Mouse (Mus musculus): ENCODE measurements around the gene Plekho2. TPM values are rescaled to one million over a fixed set of nuclear protein-coding genes. Genes with fewer than 3 reads are reported as not detected.

The Plekho2 gene
- polyA plus RNA-seq, 1 experiment = 14.6 TPM

DNA sequence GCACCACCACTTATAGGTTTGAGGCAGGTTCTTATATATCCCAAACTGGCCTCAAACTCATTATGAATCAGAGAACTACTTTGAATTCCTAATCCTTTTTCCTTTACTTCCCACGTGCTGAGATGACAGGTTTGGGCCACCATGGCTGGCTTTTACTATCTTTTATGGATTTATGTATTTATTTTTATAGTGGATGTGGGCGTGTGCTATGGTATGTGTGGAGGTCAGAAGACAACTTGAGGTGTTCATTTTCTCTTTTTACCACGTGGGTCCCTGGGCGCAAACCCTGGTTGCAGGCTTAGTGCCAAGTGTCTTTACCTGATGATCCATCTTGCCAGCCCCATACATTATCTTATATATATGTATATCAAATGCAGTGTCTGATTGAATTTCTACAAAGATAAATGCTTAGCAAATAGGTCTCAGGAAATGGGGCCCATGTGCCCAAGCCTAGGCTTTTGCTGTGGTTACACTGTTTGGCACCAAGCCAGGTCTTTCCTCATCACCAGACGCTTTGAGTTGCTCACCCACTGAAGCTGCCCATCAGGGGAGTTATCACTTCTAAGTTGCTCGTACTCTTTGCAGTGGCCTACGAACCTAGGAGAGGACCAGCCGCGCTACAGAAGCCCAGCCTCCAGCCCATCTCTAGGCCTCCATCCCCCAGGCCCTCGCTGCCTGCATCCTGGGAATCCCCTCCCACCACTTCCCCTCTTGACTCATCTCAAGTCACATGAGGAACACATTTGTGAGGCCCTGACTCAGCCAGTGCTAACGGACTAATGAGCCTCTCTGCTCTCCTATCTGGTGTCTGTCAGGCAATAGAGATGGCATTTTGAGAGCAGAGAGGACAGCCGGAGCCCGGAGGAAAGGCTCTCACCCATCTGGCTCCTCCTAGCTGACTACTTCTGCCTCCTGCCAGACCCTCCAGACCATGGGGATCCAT, 38.4 kb downstream of the Plekho2 start:
- no peak overlapping the region for H3ac ChIP-seq (ENCODE audit: control insufficient read depth, insufficient read length)
- H3K79me2 ChIP-seq (ENCODE audit: control insufficient read depth, insufficient read depth) = no peaks in the 10 kb centered on the region
- H3K27me3 ChIP-seq (ENCODE audit: control insufficient read depth, insufficient read depth, insufficient read length) = no peaks in the 10 kb centered on the region
- H3K36me3 ChIP-seq (ENCODE audit: control insufficient read depth, insufficient read depth) = no peaks in the 10 kb centered on the region
- H3K4me3 ChIP-seq = no peak overlapping the region
- 0 out of 2 replicates have a peak, but pooled peaks have one; percentile 58 for TF ChIP-seq CEBPB (IDR thresholded peaks at IDR 0.05; ENCODE audit: insufficient read depth, poor library complexity, severe bottlenecking)
- TF ChIP-seq USF1 (IDR thresholded peaks at IDR 0.05; ENCODE audit: low read depth) = peak; percentile 83
- TF ChIP-seq E2F4 (IDR thresholded peaks at IDR 0.05; ENCODE audit: insufficient read depth) = no peak
- peak overlapping the region; percentile 70 for H3K4me2 ChIP-seq (ENCODE audit: low read depth)

DNA sequence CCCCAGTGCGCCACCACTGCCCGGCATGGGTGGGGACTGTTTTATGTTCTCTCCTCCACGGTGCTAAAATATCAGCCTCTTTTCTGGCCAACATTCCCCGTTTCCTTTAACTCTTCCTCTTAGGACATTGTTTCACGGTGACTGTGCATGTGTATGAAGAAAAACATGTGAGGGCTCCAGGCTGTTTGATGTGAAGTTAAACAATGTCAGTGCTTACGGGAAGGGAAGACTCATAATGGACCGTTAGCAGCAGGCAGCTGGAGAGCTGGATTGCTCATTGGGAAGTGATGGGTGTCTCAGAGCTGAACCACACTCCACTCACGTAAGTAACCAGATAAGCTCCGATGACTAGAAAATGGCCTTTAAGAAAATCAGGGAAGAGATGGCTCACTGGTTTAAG, 40.1 kb downstream of the Plekho2 start:
- H3ac ChIP-seq (ENCODE audit: control insufficient read depth, insufficient read length) = no peak overlapping the region
- no peak overlapping the region for H3K4me3 ChIP-seq
- no peaks in the 10 kb centered on the region for H3K27me3 ChIP-seq (ENCODE audit: control insufficient read depth, insufficient read depth, insufficient read length)
- H3K4me2 ChIP-seq (ENCODE audit: low read depth) = no peak overlapping the region
- no peaks in the 10 kb centered on the region for H3K36me3 ChIP-seq (ENCODE audit: control insufficient read depth, insufficient read depth)
- no peaks in the 10 kb centered on the region for H3K79me2 ChIP-seq (ENCODE audit: control insufficient read depth, insufficient read depth)
- TF ChIP-seq E2F4 (IDR thresholded peaks at IDR 0.05; ENCODE audit: insufficient read depth) (no peak), POLR2A (IDR thresholded peaks at IDR 0.05; ENCODE audit: insufficient read length, low read depth) (no peak), USF1 (IDR thresholded peaks at IDR 0.05; ENCODE audit: low read depth) (no peak), CEBPB (IDR thresholded peaks at IDR 0.05; ENCODE audit: insufficient read depth, poor library complexity, severe bottlenecking) (no peak), REST (IDR thresholded peaks at IDR 0.05; ENCODE audit: insufficient read depth, insufficient read length) (no peak), SRF (IDR thresholded peaks at IDR 0.05; ENCODE audit: control insufficient read depth, insufficient read length, low read depth) (no peak), TCF12 (IDR thresholded peaks at IDR 0.05; ENCODE audit: insufficient read depth, poor library complexity, severe bottlenecking) (no peak), POLR2AphosphoS2 (IDR thresholded peaks at IDR 0.05; ENCODE audit: insufficient read length, low read depth) (no peak), TCF3 (IDR thresholded peaks at IDR 0.05; ENCODE audit: insufficient read length, low read depth) (no peak), MYOD1 (IDR thresholded peaks at IDR 0.05; ENCODE audit: control insufficient read depth in 1 of 3, insufficient read length in 2 of 3, low read depth in 2 of 3) (no peak), MYOG (IDR thresholded peaks at IDR 0.05; ENCODE audit: control insufficient read depth in 1 of 3, insufficient read depth in 1 of 3, insufficient read length in 2 of 3, low read depth in 2 of 3) (no peak), MAX (IDR thresholded peaks at IDR 0.05; ENCODE audit: low read depth) (no peak)

DNA sequence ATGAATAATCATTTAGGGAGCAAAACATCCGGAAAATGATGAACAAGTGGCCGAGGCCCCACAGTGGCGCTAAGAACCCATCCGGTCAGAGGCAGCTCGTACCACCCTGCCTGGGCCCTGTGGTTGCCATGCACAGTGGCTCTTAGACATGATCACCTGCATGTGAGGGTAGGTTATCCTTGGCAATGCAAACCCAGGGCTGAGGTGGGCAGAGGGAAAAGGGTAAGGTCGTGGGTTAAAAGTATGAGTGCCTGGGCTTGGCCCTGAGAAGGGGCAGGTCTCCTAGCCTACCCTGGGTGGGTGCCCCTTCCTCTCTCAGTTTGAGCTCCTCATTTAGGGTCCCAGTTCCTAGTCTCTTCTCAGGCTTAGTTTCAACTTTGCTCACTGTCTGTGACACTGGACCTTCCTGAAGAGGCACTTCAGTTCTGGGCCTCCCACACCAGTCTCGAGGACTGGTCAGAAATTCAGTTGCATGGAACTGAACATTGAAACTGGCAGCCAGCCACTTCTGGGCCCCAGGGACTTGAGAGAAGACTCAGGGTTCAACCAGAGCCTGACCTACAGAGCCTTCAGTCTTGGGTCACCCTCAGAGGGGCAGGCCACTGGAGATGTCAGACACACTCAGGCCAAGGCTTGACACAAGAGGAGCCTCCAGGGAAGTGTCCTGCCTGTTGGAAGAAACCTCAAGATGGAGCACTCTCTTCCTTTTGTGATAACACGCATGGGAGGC, 41.8 kb downstream of the Plekho2 start:
- Histone ChIP-seq H3K27me3 (ENCODE audit: control insufficient read depth, insufficient read depth, insufficient read length) (no peaks in the 10 kb centered on the region), H3K36me3 (ENCODE audit: control insufficient read depth, insufficient read depth) (no peaks in the 10 kb centered on the region), H3K79me2 (ENCODE audit: control insufficient read depth, insufficient read depth) (no peaks in the 10 kb centered on the region), H3K4me2 (ENCODE audit: low read depth) (no peak overlapping the region), H3K4me3 (no peak overlapping the region), H3ac (ENCODE audit: control insufficient read depth, insufficient read length) (no peak overlapping the region)
- TF ChIP-seq MYOG (IDR thresholded peaks at IDR 0.05; ENCODE audit: control insufficient read depth in 1 of 3, insufficient read depth in 1 of 3, insufficient read length in 2 of 3, low read depth in 2 of 3) = no peak

DNA sequence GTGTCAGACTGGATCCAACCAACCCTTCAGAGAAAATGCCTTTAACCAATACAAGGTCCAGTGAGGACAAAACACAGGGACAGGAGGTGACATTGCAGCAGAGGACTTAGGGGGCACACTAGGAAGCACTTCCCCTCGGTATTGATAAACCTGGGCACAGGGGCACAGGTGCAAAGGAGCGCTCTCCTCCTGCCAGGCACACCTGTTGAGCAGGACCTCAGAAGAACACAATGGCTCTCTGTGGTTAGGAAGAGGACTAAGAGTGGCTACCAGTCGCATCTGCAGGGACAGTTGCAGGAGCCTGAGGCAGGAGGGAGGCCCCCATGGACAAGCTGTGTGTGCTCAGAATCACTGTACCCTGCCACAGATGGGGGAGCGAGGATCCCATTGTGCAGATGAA, 43.3 kb downstream of the Plekho2 start:
- Histone ChIP-seq H3K36me3 (ENCODE audit: control insufficient read depth, insufficient read depth) (no peaks in the 10 kb centered on the region), H3K27me3 (ENCODE audit: control insufficient read depth, insufficient read depth, insufficient read length) (no peaks in the 10 kb centered on the region), H3K79me2 (ENCODE audit: control insufficient read depth, insufficient read depth) (no peaks in the 10 kb centered on the region), H3ac (ENCODE audit: control insufficient read depth, insufficient read length) (no peak overlapping the region), H3K4me2 (ENCODE audit: low read depth) (no peak overlapping the region), H3K4me3 (no peak overlapping the region)
- TF ChIP-seq MYOD1 (IDR thresholded peaks at IDR 0.05; ENCODE audit: control insufficient read depth in 1 of 3, insufficient read length in 2 of 3, low read depth in 2 of 3) (peak in 1 of 3 experiments; percentile 20), TCF12 (IDR thresholded peaks at IDR 0.05; ENCODE audit: insufficient read depth, poor library complexity, severe bottlenecking) (no peak), SRF (IDR thresholded peaks at IDR 0.05; ENCODE audit: control insufficient read depth, insufficient read length, low read depth) (no peak), MYOG (IDR thresholded peaks at IDR 0.05; ENCODE audit: control insufficient read depth in 1 of 3, insufficient read depth in 1 of 3, insufficient read length in 2 of 3, low read depth in 2 of 3) (peak in 1 of 3 experiments; percentile 6)

DNA sequence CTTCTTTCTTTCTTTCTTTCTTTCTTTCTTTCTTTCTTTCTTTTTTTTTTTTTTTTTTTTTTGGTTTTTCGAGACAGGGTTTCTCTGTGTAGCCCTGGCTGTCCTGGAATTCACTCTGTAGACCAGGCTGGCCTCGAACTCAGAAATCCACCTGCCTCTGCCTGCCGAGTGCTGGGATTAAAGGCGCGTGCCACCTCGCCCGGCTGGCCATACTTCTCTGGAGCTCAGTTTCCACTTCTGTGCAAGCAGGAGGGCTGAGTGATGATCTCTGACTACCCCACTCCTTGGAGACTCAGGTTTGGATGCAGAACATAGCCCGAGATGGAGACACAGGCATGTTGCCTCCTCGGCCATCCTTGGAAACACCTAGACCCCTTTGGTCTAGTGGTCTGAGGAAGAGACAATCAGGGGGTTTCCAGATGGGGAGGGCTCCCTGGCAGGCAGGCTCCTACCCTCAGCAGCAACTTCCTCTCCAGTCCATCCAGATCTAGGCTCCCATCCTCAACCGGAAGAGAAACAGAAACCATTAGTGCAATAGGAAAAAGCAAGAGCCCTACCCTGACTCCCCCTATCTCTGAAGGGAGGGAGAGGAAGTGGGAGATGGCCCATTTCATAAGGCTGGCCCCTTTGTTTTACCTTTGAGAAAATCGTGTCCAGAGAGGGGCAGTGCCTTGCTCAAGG, 43.9 kb downstream of the Plekho2 start:
- no peaks in the 10 kb centered on the region for H3K79me2 ChIP-seq (ENCODE audit: control insufficient read depth, insufficient read depth)
- no peaks in the 10 kb centered on the region for H3K27me3 ChIP-seq (ENCODE audit: control insufficient read depth, insufficient read depth, insufficient read length)
- TF ChIP-seq POLR2A (IDR thresholded peaks at IDR 0.05; ENCODE audit: insufficient read length, low read depth) (no peak), E2F4 (IDR thresholded peaks at IDR 0.05; ENCODE audit: insufficient read depth) (no peak), MAX (IDR thresholded peaks at IDR 0.05; ENCODE audit: low read depth) (no peak), USF1 (IDR thresholded peaks at IDR 0.05; ENCODE audit: low read depth) (no peak), POLR2AphosphoS2 (IDR thresholded peaks at IDR 0.05; ENCODE audit: insufficient read length, low read depth) (no peak), SRF (IDR thresholded peaks at IDR 0.05; ENCODE audit: control insufficient read depth, insufficient read length, low read depth) (no peak), REST (IDR thresholded peaks at IDR 0.05; ENCODE audit: insufficient read depth, insufficient read length) (no peak), MYOG (IDR thresholded peaks at IDR 0.05; ENCODE audit: control insufficient read depth in 1 of 3, insufficient read depth in 1 of 3, insufficient read length in 2 of 3, low read depth in 2 of 3) (no peak), TCF12 (IDR thresholded peaks at IDR 0.05; ENCODE audit: insufficient read depth, poor library complexity, severe bottlenecking) (no peak), MYOD1 (IDR thresholded peaks at IDR 0.05; ENCODE audit: control insufficient read depth in 1 of 3, insufficient read length in 2 of 3, low read depth in 2 of 3) (no peak), CEBPB (IDR thresholded peaks at IDR 0.05; ENCODE audit: insufficient read depth, poor library complexity, severe bottlenecking) (no peak), TCF3 (IDR thresholded peaks at IDR 0.05; ENCODE audit: insufficient read length, low read depth) (no peak)
- no peaks in the 10 kb centered on the region for H3K36me3 ChIP-seq (ENCODE audit: control insufficient read depth, insufficient read depth)
- no peak overlapping the region for H3ac ChIP-seq (ENCODE audit: control insufficient read depth, insufficient read length)
- no peak overlapping the region for H3K4me2 ChIP-seq (ENCODE audit: low read depth)
- H3K4me3 ChIP-seq = no peak overlapping the region
